Comparison of ENCODE assay signal across 8 mouse cellular contexts in the genomic region with DNA sequence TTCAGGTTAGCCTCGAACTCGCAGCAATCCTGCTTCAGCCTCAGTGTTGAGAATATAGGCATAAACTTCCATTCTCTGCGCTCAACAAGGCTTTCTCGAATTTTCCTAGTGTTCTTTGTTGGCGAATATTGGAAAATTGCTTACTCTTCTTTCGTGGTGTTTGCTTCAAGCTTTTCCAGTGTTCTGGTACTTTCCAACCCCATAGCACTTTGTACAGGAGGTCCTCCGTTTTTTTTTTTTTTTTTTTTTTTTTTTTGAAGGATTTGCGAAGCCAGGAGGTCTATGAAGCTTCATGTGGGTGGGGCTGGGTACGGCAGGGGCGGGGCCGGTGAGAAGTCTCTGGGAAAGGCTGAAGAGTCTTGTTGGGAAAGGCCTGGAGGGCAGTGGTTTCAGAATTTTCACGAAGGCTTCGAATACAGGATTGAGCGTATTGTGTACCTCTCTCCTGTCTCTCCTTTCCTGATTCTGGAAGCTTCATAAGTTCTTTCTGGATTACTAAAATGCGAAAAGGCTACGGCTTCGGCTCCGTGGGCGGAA. TPM values are rescaled to one million over a fixed set of nuclear protein-coding genes. Genes with fewer than 3 reads are reported as not detected.
DNase-seq lines count a peak whose midpoint lies in the region; ATAC-seq and TF ChIP-seq lines count a peak whose summit lies in the region.

No protein-coding gene starts in this region.

- no peak for TF ChIP-seq CTCF in thymus, adult 2 months (IDR thresholded peaks at IDR 0.05; ENCODE audit: borderline replicate concordance, control insufficient read depth, extremely low read depth, insufficient read depth, low read length, poor library complexity)

- no peaks in the 10 kb centered on the region for H3K27me3 ChIP-seq in thymus, adult 2 months (ENCODE audit: control insufficient read depth, insufficient read depth, low read length)
- no peaks in the 10 kb centered on the region for H3K27me3 ChIP-seq in forebrain, embryonic 14.5 days (replicated peaks; ENCODE audit: control insufficient read depth, insufficient read depth, low read length)
- no peaks in the 10 kb centered on the region for H3K27me3 ChIP-seq in limb, embryonic 12.5 days

- ATAC-seq in forebrain, embryonic 14.5 days = peak; percentile 65
- peak; percentile 82 for ATAC-seq in limb, embryonic 12.5 days (ENCODE audit: insufficient number of reproducible peaks, insufficient read depth, low FRiP score, low TSS enrichment, low read depth)

- peak overlapping the region; percentile 98 for H3K4me2 ChIP-seq in forebrain, embryonic 14.5 days (ENCODE audit: low read length)
- H3K4me2 ChIP-seq in limb, embryonic 12.5 days = peak overlapping the region; percentile 92

- H3K36me3 ChIP-seq in thymus, adult 2 months (ENCODE audit: control insufficient read depth, insufficient read depth, low read length) = no peaks in the 10 kb centered on the region
- no peaks in the 10 kb centered on the region for H3K36me3 ChIP-seq in forebrain, embryonic 14.5 days (ENCODE audit: control insufficient read depth, insufficient read depth, low read length)
- H3K36me3 ChIP-seq in limb, embryonic 12.5 days = peaks cover 5% of the 10 kb centered on the region; the same call in 1 of the 2 replicates

- DNase-seq in thymus, adult 2 months = peak; percentile 2
- DNase-seq in thymus, adult 18-20 months = no peak
- no peak for DNase-seq in forebrain, embryonic 14.5 days (ENCODE audit: low spot score)
- peak; percentile 15 for DNase-seq in neural tube, embryonic 10.5 days (ENCODE audit: extremely low spot score, low spot score)
- no peak for DNase-seq in cerebellum, adult 11-12 months
- no peak for DNase-seq in cerebellum, postnatal 25 days
- no peak for DNase-seq in cerebellum, adult 11 months

- peak overlapping the region; percentile 54 for H3K9ac ChIP-seq in forebrain, embryonic 14.5 days (ENCODE audit: low read length)
- H3K9ac ChIP-seq in limb, embryonic 12.5 days (replicated peaks) = peak overlapping the region; percentile 69; the same call in 1 of the 2 replicates

- no peak for TF ChIP-seq POLR2A in thymus, adult 2 months (IDR thresholded peaks at IDR 0.05; ENCODE audit: control insufficient read depth, extremely low read depth, insufficient read depth, low read length, poor library complexity)

- H3K9me3 ChIP-seq in forebrain, embryonic 14.5 days (replicated peaks; ENCODE audit: control insufficient read depth, low read length) = no peaks in the 10 kb centered on the region
- H3K9me3 ChIP-seq in limb, embryonic 12.5 days = no peaks in the 10 kb centered on the region

- 23% methylated on average over 19 of the region's 19 CpGs for WGBS in thymus, adult 2 months
- 17% methylated on average over 19 of the region's 19 CpGs for WGBS in forebrain, embryonic 14.5 days
- WGBS in limb, embryonic 12.5 days = 14% methylated on average over 19 of the region's 19 CpGs

- peak overlapping the region; percentile 19; the same call in 1 of the 2 replicates for H3K27ac ChIP-seq in thymus, adult 2 months (ENCODE audit: control insufficient read depth, insufficient read depth, low read length)
- H3K27ac ChIP-seq in forebrain, embryonic 14.5 days (ENCODE audit: low read depth, low read length) = peak overlapping the region; percentile 79; the same call in 1 of the 2 replicates
- H3K27ac ChIP-seq in limb, embryonic 12.5 days = peak overlapping the region; percentile 89

- peaks cover 6% of the 10 kb centered on the region; the same call in 1 of the 2 replicates for H3K4me1 ChIP-seq in thymus, adult 2 months (replicated peaks; ENCODE audit: control insufficient read depth, insufficient read depth, low read length)
- H3K4me1 ChIP-seq in forebrain, embryonic 14.5 days (ENCODE audit: control insufficient read depth, insufficient read depth, low read length) = peaks cover 15% of the 10 kb centered on the region
- peaks cover 11% of the 10 kb centered on the region for H3K4me1 ChIP-seq in limb, embryonic 12.5 days (replicated peaks)

- peak overlapping the region; percentile 56 for H3K4me3 ChIP-seq in thymus, adult 2 months (ENCODE audit: control insufficient read depth, insufficient read depth, low read length)
- peak overlapping the region; percentile 53 for H3K4me3 ChIP-seq in forebrain, embryonic 14.5 days (ENCODE audit: low read depth, low read length)
- H3K4me3 ChIP-seq in limb, embryonic 12.5 days (replicated peaks) = peak overlapping the region; percentile 62

RNA-seq across cellular contexts. Expression of a gene that starts 0.4 kb away (rescaled TPM):
- 47.4 and 50.6 TPM in 2 replicates for polyA plus RNA-seq in thymus, adult 2 months (2012; rRNA removed)
- 23.6 and 32.3 TPM in 2 replicates for polyA plus RNA-seq in forebrain, embryonic 14.5 days (2014; fragmentation: Nextera tagmentation; extraction: Ambion mirVana)
- 37.9 and 39.9 TPM in 2 replicates for polyA plus RNA-seq in limb, embryonic 12.5 days (2016; fragmentation: Nextera tagmentation; extraction: Ambion mirVana)

Comparison
In these comparisons a context has a peak if more than half of its experiments do, and no peak if none do; other contexts are left out.
1. DNase-seq: peak in thymus, adult 2 months (single experiment) and neural tube, embryonic 10.5 days (single experiment); none in thymus, adult 18-20 months (0 of 2), forebrain, embryonic 14.5 days (single experiment), cerebellum, adult 11-12 months (single experiment), cerebellum, postnatal 25 days (0 of 2) and cerebellum, adult 11 months (single experiment).
2. H3K27ac ChIP-seq: peak in every context shown above with its lines; median percentile 89 in limb, embryonic 12.5 days; 79 in forebrain, embryonic 14.5 days; 19 in thymus, adult 2 months.
3. Peak in every context shown above with its lines, with median percentiles within 50 percentile points of each other: H3K4me3 ChIP-seq.